Mouse (Mus musculus): ENCODE results near the gene Gm12845.

DNA sequence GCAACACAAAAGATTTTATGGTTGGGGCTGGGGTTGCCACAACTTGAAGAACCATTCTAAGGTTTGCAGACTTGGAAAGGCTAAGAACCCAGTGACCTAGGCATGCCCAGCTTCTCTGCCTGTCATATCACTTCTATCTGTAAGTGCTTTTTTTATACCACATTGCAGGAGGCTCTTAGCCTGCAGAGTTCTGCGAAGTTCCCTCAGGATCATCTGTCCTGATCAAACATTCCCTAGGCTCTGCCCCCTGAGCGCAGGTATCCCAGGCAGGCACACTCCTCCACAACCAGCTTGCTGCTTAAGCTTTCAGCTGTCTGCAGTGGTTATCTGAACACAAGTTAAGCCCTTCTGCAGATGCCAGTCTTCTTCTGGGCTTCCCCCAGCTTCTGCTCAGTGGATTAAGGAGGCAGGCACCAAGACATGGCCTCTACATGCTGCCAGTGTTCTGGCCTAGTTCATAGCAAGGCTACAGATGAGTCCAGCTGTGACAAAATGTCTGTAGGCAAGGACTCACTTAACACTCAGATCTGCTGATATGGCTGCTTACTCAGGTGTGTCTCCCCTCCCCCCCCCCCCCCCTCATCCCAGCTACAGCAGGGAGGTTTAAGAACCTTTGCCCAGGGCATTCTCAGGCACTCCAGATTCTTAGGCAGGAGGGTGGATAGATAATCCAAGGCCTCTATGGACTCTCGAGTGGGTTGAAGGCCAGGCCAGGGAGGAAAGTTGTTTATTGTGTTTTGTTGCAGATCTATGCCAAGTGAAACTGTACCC lies 15.2 kb upstream of the Gm12845 start:
- TF ChIP-seq CTCF (IDR thresholded peaks at IDR 0.05; ENCODE audit: control insufficient read depth, insufficient read depth, low read length) (no peak), POLR2A (IDR thresholded peaks at IDR 0.05; ENCODE audit: borderline replicate concordance, control insufficient read depth, low read depth, low read length) (no peak)

All from bone marrow, adult 2 months (tissue).